Mouse (Mus musculus) adrenal gland, postnatal 10 days (tissue): ENCODE measurements at regions not wholly inside any gene's neighbourhood (a gene's known extent, or its start where the extent isn't known, plus 50 kb on each side); places are given as distances from the start of the nearest gene placed in this dataset.
A peak's percentile ranks its signal among the peaks of the same experiment; 100 is the strongest.

ENCODE experiments used
- DNase-seq: peaks from one replicate; pipeline ENCODE4 v3.0.0; 2021; ENCODE audit warnings: mixed read lengths

DNA sequence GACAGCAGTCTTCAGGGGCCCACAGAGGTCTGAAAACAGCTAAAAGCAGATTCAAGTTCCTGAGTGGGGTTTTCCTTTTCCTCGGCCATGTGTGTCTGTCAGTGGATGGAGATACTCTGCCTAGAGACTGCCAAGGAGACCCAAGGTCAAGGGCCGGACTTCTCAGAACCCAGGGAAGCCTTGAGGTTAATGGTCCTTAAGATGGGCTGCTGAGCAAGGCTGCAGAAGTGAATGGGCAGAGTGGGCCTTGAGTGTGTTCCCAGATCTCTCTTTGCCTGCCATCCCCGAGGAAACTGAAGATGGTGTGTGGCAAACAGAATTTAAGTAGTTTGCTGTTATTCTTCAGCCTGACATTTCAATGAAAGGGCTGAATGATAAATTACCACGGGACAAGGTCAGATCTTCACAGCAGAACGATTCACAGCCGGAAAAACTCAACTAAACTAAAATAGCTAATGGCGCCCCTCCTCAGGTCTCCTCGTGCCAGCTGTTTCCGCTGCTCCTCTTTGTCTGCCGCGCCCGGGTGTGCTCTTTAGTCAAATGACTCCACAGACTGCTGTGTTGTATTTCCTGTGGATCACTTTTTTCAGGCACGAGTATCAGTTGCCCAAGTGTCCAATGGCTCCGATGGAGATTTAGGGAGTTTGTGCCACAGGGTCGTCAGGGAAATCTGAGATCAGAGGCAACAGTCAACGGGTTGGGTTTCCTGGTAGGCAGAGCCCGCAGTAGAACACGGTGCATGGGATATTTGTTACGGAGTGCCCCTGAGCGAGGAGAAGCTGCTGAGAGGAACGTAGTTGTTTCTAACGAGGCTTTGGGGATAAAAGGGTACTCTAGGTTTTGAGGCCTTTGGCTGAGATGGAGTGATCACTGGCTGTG is 93.5 kb upstream of the Tut7 start:
- DNase-seq, result peak; percentile 39

DNA sequence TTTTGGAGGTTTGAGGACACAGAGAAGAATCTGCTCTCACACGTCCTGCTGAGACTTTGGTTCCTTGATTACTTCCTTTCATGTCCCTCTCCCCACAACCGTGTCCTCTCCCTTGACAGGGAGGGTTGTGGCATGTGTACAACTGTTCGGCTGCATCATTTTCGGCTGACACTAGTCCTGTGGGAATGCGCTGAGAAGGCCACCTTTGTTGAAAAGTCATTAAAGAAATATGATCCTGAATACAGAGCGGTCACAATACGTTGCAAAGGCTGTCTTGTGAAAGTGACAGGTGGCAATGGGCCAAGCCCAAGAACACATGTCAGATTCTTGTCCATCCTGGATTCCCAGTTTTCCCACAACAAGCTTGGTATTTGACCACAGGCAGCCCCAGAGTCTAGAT is 92.8 kb upstream of the Tut7 start:
- no peak for DNase-seq

DNA sequence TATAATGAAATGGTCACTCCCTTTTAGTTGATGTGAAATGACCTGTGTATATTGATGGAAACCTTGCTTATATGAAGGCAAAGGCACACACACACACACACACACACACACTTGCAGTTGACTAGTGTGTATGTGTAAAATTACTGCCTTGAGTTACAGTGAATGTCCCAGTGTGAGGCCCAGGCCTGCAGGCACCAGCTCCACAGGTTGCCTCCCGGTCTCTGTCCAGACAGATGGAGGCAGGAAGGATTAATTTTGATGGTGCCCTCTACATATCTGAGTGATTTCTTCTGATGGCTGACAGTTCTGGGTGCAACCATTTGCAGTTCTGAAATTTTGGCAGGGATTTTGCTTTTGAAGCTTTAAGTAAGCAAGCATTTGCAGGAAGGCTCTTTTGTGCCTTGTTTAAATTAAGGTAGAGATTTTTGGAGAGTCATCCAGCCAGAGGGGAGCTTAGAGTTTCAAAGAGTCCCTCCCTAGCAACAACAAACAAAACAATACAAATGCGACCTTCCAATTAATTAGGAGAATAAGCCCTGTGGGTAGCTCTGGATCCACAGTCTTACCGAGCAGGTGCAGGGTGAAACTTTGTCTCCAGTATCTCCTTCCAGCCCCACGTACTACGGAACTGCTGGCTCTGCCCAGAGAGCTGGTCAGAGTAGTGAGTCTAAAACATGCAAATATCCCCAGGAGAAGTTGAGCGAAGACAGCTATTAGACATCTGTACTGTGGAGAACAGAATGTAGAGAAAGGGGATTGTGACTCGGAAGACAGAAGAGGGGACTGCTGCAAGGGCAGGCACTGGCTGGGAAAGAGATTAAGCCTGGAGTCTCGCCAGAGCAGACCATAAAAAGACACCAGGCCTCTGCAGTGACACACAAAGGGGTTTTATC is 87.5 kb upstream of the Tut7 start:
- no peak for DNase-seq

DNA sequence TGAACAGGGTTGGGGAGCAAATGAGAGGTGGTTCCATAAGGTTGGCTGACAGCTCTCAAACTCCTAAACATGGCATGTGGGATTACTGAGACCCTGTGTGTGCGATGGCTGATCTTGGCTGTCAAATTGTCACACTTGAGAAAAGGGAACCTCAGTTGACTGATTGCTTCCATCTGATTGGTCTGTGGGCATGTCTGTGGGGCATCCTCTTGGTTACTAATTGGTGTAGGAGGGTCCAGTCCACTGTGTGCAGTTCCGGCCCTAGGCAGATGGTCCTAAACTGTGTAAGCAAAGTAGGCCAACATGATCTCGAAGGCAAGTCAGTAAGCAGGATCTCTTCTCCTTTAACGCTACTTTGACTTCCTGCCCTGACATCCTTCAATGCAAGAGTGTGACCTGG is 86.5 kb upstream of the Tut7 start:
- DNase-seq, result no peak

DNA sequence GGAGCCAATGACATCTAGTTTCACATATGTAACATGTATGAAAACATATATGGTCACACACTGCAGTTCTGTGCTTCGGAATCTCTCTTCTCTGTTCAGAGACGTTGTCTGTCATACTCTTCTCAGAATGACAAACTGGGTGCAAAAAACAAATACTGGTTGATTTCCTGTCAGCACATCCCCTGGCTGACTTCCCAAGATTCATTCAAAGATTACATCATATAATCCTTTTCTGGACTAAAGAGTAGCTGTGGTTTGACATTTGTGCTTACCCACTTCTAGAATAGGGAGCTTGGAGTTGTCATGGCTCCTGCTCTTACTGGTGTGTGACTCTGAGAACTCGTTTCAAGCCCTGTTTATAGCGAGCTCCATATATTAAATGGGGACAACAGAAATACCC is 85.8 kb upstream of the Tut7 start:
- no peak for DNase-seq

DNA sequence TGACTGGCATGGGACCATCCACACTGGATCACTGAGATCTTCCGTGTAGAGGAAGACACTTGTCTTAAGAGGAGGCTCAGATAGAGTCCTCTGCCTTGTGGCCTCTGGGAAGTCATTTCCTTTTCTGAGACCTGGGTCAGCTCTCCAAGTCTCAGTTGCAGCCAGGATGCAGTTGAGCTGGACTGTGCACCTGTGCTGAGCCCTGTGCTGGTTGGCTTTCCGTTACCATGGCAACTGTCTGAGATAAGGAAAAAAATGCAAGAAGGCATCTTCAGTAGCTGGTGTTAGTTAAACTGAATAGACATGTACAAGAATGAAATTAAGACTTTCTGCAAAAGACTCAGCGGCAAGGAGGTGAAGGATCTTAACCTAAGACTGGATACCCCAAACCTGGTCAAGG is 82.5 kb upstream of the Tut7 start:
- DNase-seq, result no peak

DNA sequence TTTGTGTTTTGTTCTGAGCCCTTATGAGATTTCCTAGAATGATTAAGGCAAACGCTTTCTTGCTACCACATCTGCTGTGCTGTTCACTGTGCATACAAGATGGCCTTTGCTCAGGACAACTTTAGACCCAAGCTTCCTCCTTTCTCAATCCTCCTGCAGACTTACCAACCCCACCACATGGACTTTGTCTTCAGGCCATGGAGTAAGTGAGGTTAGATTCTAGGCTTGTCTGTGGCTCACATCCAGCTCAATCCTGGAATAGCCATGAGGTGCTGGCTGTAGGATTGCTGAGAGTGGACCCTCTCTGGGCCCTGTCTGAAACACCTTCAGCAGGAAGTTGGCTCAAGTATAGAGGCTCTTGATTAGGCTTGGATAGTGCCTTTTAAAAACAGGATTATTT is 81.5 kb upstream of the Tut7 start:
- no peak for DNase-seq

DNA sequence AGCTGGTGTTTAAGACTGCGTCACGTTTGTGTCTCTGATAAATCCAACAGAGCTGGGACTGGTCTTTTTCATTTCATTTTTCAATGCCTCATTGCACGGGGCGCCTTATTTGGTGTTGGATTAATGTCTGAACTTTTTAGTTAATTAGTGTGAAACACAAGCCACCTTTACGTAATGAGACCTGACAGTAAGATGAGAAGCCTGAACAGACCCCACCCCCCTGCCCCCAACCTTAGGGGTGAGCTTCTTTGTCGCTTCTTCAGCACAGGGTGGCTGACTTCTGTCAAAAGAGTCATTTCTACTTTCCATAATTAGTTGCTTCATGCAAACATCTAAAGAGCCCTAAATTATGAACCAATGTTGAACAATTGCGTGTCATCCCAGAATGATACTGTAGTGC is 76.6 kb upstream of the Tut7 start:
- no peak for DNase-seq

DNA sequence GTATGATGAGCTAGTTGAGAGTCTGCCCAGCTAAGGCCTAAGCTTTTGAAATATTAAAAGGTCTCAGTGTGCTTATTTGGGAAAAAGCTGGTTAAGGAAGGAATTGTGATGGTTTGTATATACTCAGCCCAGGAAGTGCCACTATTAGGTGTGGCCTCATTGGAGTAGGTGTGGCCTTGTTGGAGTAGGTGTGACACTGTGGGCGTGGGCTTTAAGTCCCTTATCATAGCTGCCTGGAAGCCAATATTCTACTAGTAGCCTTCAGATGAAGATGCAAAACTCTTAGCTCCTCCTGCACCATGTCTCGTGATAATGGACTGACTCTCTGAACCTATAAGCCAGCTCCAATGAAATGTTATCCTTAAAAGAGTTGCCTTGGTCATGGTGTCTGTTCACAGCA is 72.8 kb upstream of the Tut7 start:
- DNase-seq, result no peak

DNA sequence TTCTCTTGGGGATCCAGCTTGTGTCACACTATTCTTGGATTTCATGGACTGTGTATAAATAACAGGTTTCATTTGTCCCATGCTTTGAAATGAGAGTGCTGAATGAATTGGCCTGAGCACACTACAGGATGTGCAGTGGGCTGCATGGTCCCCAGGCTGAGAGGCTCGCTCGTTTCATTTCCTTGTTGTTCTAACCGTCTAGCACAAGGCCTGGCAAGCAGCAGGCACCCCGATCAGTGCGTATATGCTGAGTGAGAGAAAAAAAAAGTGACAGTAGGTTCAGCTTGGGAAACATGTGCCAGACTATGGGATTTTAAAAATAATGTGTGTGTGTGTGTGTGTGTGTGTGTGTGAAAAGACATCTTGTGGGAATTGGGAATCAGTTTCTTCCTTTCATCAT is 71.1 kb upstream of the Tut7 start:
- no peak for DNase-seq

DNA sequence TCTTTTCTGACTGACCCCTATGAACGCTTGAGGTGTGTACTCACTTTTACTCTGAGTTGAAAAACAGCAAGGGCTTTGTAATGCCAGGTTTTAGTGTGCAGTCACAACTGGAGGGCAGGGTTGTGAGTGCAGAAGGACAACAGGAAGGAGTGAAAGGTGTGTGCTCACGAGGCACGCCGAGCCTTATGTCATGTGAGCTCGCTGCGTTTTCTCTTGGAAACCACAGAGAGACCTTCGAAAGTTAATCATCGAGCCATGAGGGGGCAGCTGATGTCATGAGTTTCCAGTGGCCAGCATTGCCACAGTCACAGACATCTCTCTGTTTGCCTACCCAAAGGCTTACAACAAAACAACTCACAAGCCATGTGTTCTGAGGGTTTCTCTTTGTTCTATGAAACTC is 70.0 kb upstream of the Tut7 start:
- peak; percentile 55 for DNase-seq

DNA sequence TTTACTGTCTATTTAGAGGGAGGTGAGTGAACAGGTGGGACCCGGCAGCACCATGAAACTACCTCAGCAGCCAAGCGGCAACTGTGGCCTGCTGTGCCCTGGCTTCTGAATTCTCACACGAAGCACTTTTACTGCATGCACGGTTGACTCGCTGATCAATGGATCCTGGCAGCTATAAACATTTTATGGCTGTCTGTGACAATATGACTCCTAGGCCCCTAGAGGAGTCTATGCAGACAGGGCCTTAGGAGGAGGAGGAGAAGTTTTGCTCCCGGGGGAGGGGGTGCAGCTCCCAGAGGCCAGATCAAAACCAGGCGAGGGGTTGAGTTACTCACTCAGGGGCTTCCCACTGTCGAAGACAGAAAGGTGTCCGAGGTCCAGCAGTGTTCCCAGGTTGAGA is 69.4 kb upstream of the Tut7 start:
- no peak for DNase-seq

DNA sequence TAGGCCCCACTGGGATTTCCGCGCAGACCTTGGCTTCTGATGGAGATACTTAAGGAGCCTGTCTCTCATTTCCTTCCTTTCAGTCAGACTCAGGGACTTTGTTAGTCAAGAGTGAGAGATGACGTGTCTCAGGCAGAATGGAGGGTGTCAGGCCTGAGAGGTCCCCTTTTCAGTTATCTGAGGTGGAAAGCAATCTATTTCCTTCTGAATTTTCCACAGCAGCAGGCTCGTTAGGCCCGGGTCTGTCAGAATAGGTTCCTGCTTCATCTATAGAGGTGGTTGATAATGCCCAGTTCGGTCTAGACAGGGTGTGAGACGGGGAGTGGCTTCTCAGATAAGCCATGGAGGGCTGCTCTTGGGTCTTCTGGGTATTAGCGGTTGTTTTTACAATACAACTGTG is 68.8 kb upstream of the Tut7 start:
- DNase-seq, result no peak

DNA sequence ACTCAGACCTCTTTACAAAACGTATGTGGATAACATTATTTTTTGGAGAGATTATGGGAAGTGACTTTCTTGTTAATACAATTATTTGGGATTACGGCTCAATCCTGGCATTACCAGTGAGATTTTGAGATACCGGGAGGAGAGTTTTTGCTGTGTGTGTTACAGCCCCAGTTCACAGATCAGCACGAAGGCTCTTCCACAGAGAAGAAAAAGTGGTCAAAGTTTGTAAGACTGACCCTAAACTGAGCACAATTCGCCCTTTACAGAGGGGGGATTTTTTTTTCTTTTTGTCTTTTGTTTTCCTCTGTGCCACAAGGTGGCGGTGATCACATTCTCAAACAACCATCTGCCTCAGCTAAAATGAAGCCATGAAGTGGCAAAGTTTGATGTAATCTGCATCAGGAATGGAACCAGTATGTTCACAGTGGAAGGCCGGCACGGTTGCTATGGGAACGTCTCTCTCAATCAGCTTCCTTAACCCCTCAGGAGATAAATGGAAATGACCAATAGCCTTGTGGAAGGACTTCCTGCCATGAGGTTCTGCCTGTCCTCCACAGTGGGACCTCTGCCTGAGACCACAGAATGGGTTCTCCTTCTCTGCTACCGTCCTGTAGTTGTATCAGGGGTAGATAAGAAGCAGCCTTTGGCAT is 66.6 kb upstream of the Tut7 start:
- peak; percentile 54 for DNase-seq

DNA sequence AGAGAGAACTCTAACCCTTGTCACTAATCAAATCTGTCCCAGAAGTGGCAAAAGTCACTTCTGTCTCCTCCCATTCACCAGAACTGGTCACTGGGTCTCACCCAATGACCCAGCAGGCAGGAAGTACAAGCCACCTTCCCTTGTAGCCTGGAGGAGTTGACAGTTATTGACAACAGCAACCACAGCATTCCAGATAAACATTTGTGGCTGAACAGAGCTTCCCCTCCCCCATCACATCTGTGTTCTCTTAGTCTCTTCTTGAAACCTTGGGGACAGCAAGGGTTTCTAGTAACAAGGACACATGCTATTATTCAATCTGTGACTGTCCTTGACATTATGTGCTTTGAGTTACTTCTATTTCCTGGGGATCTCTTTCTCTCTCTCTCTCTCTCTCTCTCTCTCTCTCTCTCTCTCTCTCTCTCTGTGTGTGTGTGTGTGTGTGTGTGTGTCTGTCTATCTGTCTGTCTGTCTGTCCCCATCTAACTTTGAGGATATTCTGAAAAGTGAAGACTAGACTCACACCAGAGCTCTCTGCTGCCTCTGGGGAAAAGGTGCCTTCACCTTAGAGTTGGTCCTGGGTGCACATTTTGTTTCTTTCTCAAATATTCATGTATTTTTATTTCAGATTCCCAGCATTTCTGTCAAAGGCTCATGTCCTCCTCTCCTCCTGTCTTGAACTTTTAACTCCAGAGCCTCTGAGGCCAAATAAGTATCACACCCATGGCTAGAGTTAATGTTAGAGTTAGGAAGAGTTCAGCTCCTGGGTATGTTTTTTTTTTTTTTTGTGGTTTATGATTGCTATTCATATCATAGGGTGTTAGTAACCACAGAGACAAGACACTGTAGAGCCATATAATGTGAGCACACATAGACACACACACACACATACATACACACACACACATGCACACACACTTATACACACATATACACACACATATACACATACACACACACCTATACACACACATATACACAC is 65.4 kb upstream of the Tut7 start:
- DNase-seq, result peak; percentile 64

DNA sequence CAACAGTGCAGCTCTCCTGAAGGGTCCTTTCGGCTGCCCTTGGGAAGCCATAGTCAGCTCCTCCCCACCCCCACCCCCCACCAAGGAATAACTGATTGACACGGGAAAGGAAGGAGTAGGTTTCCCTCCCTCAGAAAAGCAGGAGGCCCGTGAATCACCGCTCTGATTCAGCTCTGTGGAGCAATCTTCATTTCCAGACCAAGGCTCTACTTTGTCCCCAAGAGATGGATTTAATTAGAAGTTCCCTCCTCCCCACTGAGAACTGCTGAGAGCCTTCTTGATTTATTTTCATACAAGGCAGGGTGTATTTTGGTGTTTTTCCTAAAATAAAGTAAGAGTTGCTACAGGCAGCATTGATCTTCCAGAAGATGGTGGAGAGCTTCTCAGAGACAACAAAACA is 64.4 kb upstream of the Tut7 start:
- DNase-seq, result peak; percentile 46

DNA sequence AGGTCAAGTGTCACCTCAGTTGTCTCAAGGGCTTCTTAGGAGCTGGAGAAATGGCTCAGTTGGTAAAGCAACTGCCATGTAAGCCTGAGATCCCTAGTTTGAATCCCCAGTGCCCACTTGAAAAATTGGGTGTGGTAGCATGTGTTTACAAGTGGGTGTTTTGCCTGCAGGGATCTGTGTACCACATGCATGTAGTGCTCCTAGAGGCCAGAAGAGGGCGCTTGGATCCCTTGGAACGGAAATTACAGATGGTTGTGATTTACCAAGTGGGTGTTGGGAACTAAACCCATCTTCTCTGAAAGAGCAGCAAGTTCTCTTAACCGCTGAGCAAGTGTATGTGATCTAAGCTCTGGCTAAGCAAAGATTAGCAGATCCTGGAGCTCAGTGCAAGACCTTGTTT is 63.6 kb upstream of the Tut7 start:
- no peak for DNase-seq

DNA sequence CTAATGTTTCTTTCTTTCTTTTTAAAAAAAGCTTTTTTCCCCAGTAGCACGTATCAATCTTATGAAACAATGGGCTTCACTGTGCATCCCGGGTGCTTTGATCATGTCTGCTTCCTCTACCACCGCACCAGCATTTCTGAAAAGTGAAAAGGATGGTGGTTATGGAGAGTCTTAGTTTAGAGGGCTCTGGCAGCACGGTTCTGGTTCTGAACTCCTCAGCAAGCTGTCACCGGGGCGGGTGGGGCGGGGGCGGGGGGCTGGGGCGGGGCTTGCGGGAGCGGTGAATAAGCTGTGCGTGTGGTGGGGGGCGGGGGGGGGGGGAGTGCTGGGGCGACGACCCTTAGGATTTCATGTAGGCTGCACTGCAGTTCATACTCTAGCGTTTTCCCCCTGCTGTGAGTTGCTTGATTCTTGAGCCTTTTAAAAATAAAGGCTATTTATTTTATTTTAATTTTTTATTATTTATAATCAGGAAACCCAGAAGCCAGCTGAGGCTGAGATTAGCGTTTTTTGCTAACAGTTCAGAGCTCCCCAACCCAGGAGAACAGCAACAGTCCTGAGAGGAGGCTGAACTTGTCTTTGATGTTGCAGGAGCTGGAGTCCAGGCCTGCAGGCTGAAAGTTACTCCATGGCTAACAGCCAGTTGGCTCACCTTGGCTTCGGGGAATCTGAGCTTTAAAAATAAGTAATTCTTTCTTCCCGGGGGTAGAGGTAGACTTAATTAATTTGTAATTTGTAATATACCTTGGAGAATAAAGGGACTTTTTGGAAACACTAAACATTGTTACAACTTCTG is 59.2 kb upstream of the Tut7 start:
- DNase-seq, result peak; percentile 72

DNA sequence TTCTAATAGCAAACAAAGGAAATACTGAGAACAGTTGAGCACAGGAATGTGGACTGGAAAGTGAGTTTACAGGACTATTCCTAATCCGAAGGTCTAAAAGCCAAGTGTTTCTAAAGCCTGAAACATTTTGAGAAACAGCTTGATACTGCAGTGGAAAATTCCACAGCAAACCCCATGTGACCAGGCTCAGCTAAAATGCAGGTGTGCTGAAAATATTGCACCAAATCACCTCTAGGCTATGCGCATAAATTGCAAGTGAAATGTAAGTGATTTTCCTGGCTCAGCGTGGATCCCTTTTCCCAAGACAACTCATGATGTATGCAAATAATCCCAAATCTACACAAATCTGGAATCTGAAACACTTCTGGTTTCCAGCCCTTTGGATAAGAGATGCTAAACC is 57.1 kb upstream of the Tut7 start:
- DNase-seq, result no peak

DNA sequence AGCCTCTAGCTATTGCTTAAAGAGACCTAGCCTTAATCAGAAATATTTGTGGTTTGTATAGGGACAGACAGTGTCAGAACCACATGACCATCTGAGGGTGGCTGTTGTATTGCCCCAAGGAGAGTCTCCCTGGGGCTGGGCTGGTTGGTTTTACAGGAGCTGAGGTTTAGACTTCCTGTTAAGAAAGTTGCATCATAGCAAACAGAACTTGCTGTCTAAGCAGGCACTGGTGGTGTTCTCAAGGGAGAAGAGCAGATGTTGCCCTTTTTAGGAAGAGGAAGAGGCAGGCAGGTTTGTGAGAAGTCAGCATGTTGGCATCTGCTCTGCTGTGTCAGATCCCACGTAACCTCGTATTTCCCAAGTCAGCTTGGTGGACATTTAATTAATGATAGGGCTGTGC is 52.7 kb upstream of the Tut7 start:
- DNase-seq, result no peak
